11 mouse cellular contexts compared by ENCODE assay signal in the genomic region with DNA sequence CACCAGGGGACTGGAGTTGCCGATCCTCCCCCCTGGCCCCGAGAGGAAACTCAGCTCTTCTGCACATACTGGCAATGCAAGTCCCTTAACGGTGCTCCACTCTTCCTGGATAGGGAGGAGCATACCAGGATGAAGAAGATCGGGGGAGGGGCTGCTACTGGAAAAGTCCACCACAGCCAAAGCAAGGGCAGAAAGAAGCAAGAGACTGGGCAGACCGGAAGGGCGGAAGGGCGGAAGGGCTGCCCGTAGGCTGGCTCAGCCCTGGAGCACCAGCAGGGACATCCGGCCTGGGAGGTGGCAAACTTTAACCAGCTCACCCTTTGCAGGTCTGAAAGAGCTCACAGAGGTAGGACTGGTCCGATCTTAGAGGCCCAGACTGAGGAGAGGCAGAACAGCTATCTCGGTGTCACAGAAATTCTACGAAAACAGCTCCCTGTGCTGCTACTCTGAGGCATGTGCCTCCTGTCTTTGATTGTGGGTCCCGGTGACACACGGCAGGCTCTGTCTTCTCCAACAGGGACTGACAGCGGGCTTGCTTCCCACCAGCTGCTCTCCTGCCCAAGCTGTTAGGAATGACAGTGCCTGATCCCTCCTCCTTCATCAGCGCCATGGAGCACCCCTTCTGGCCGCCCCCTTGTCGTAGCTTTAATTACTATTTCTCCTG.
DNase-seq lines count a peak whose midpoint lies in the region; ATAC-seq and TF ChIP-seq lines count a peak whose summit lies in the region.
"Had no signal": no experiment of that assay in that cellular context is flagged by ENCODE, and none has a peak within 500 bp of the region (broad histone marks: within the 10 kb centered on the region; RNA-seq: fewer than 3 reads in every experiment).

No protein-coding gene starts in this region.

- TF ChIP-seq CTCF in heart, adult 2 months (IDR thresholded peaks at IDR 0.05) = no peak
- 0 out of 2 replicates have a peak, but pooled peaks have one; percentile 10 for TF ChIP-seq CTCF in hindbrain, postnatal 0 days (IDR thresholded peaks at IDR 0.05; ENCODE audit: low read depth)

- no peak for ATAC-seq in hindbrain, postnatal 0 days

- DNase-seq in heart, adult 2 months = no peak
- no peak for DNase-seq in heart, postnatal 36 days
- peak; percentile 27 for DNase-seq in ZHBTc4 (ENCODE audit: low read depth, low spot score)
- no peak for DNase-seq in hindbrain, postnatal 0 days (ENCODE audit: low spot score)
- peak; percentile 39 for DNase-seq in lung, postnatal 25 days (ENCODE audit: low spot score)
- DNase-seq in right cerebral cortex, adult 18-20 months = no peak
- no peak for DNase-seq in cerebellum, postnatal 4 days (ENCODE audit: low spot score in 2 of 2)
- no peak for DNase-seq in gastrocnemius, postnatal 14 days
- DNase-seq: gastrocnemius, postnatal 25 days; thymus, adult 18-20 months had no signal

- no peak overlapping the region for H3K9ac ChIP-seq in heart, adult 2 months (ENCODE audit: low read depth, low read length)
- no peak overlapping the region for H3K9ac ChIP-seq in hindbrain, postnatal 0 days (replicated peaks; ENCODE audit: low read length)
- H3K9ac ChIP-seq: limb, embryonic 13.5 days had no signal

- intact Hi-C loops in heart, adult 2 months (cut with DNase I) = no loop called here
- intact Hi-C loops in heart, postnatal 36 days (cut with DNase I) = no loop called here
- intact Hi-C loops in gastrocnemius, postnatal 14 days (cut with DNase I; ENCODE audit: low total_unique reads) = no loop called here

- H3K79me2 ChIP-seq in heart, adult 2 months (replicated peaks; ENCODE audit: control insufficient read depth, insufficient read depth, low read length) = no peaks in the 10 kb centered on the region

- H3K36me3 ChIP-seq in heart, adult 2 months (ENCODE audit: control insufficient read depth, insufficient read depth, low read length) = no peaks in the 10 kb centered on the region
- no peaks in the 10 kb centered on the region for H3K36me3 ChIP-seq in hindbrain, postnatal 0 days (ENCODE audit: insufficient read depth, low read length)
- H3K36me3 ChIP-seq: limb, embryonic 13.5 days had no signal

- H3K4me2 ChIP-seq in hindbrain, postnatal 0 days (ENCODE audit: low read depth, low read length) = no peak overlapping the region
- H3K4me2 ChIP-seq: limb, embryonic 13.5 days had no signal

- TF ChIP-seq POLR2A in heart, adult 2 months (IDR thresholded peaks at IDR 0.05; ENCODE audit: insufficient read depth, low read depth, low read length) = no peak

- 62% methylated on average over 18 of the region's 18 CpGs for WGBS in heart, adult 2 months
- WGBS in hindbrain, postnatal 0 days = 56% methylated on average over 18 of the region's 18 CpGs

- TF ChIP-seq EP300 in heart, adult 2 months (IDR thresholded peaks at IDR 0.05; ENCODE audit: insufficient read depth, low read depth, low read length) = no peak

- H3K27ac ChIP-seq in heart, adult 2 months = peak overlapping the region; percentile 5; the same call in 1 of the 2 replicates
- peak overlapping the region; percentile 21; the same call in 1 of the 2 replicates for H3K27ac ChIP-seq in hindbrain, postnatal 0 days

- peaks cover 9% of the 10 kb centered on the region for H3K4me1 ChIP-seq in heart, adult 2 months (ENCODE audit: control insufficient read depth, insufficient read depth, low read length)
- peaks cover 38% of the 10 kb centered on the region for H3K4me1 ChIP-seq in hindbrain, postnatal 0 days (ENCODE audit: insufficient read depth, low read length)

- H3K4me3 ChIP-seq in heart, adult 2 months = no peak overlapping the region
- H3K4me3 ChIP-seq in hindbrain, postnatal 0 days (ENCODE audit: low read length) = no peak overlapping the region
- H3K4me3 ChIP-seq: limb, embryonic 13.5 days had no signal

- no peaks in the 10 kb centered on the region for H3K27me3 ChIP-seq in heart, adult 2 months (ENCODE audit: control insufficient read depth, insufficient read depth, low read length)
- no peaks in the 10 kb centered on the region for H3K27me3 ChIP-seq in hindbrain, postnatal 0 days (ENCODE audit: insufficient read depth, low read length)
- H3K27me3 ChIP-seq: limb, embryonic 13.5 days had no signal

- H3K9me3 ChIP-seq in hindbrain, postnatal 0 days (ENCODE audit: low read length) = no peaks in the 10 kb centered on the region
- H3K9me3 ChIP-seq: limb, embryonic 13.5 days had no signal

Comparison
In these comparisons a context has a peak if more than half of its experiments do, and no peak if none do; other contexts are left out.
1. DNase-seq: peak in ZHBTc4 (single experiment) and lung, postnatal 25 days (single experiment); none in heart, adult 2 months (0 of 2), heart, postnatal 36 days (0 of 2), hindbrain, postnatal 0 days (single experiment), right cerebral cortex, adult 18-20 months (single experiment), cerebellum, postnatal 4 days (0 of 2) and gastrocnemius, postnatal 14 days (single experiment).